Mouse (Mus musculus) cerebellum, adult 2 months (tissue): ENCODE measurements around the gene Hoga1.

ENCODE experiments used
- CTCF ChIP-seq: fragments of 200-500 bp; IDR thresholded peaks from 2 replicates; pipeline ENCODE4 v1.5.1; 2011; ENCODE audit warnings: low read depth, mild to moderate bottlenecking, control low read depth, low read length, moderate library complexity, borderline replicate concordance; ENCODE audit not compliant: insufficient read depth
- POLR2A ChIP-seq: fragments of 200-500 bp; IDR thresholded peaks from 2 replicates; pipeline ENCODE4 v1.6.1; 2011; ENCODE audit warnings: low read length, control low read depth, borderline replicate concordance; ENCODE audit not compliant: insufficient read depth

DNA sequence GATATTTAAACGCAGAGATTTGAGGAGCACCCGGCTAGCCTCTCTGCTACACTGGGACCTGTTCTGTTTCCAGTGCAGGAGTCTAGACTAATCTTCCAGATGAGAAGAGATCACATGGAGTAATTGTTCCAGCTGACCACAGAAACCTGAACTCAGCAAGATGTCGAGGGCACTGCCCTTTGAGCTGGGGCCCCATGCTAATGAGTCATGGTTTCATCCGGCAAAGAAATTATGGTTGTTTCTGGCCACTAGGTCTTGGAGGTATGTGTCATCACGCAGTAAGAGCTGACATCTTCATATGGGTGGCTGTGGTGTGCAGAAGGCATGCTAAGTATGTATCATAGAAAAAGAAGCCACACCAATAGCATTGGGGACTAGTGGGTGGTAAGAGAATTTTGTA, 34.5 kb downstream of the Hoga1 start:
- no peak for TF ChIP-seq CTCF
- no peak for TF ChIP-seq POLR2A
